Mouse (Mus musculus) myocyte (in vitro differentiated cells): ENCODE measurements at regions not wholly inside any gene's neighbourhood (a gene's known extent, or its start where the extent isn't known, plus 50 kb on each side); places are given as distances from the start of the nearest gene placed in this dataset.

Experiments used
- MYOD1 ChIP-seq, 3 experiments: IDR thresholded peaks; one replicate each; pipeline ENCODE4 v1.6.1; 2011; ENCODE audit warnings: control low read depth in 2 of 3, low read depth in 2 of 3, mild to moderate bottlenecking in 2 of 3, moderate library complexity in 1 of 3; ENCODE audit not compliant: insufficient read length in 2 of 3, control insufficient read depth in 1 of 3
- POLR2A ChIP-seq: IDR thresholded peaks from one replicate; pipeline ENCODE4 v1.6.1; 2011; ENCODE audit warnings: low read depth, mild to moderate bottlenecking, control low read depth, moderate library complexity; ENCODE audit not compliant: insufficient read length
- USF1 ChIP-seq: IDR thresholded peaks from one replicate; pipeline ENCODE4 v1.6.1; 2011; ENCODE audit warnings: low read depth, mild to moderate bottlenecking, control low read depth, moderate library complexity

- TF ChIP-seq POLR2A (no peak), USF1 (no peak), MYOD1 (IDR thresholded peaks at IDR 0.05; ENCODE audit: control insufficient read depth in 1 of 3, insufficient read length in 2 of 3, low read depth in 2 of 3) (no peak)
Observed at GRCm38 (mm10) chr9:61728115-61728514, 186.2 kb downstream of the Rplp1 start.
